Mouse (Mus musculus) midbrain, postnatal 0 days (tissue): ENCODE measurements at regions not wholly inside any gene's neighbourhood (a gene's known extent, or its start where the extent isn't known, plus 50 kb on each side); places are given as distances from the start of the nearest gene placed in this dataset.

Experiments used
- ATAC-seq: fragments of 200-750 bp; cut with Nextera tagmentation; 2 replicates; pipeline ENCODE4 v1.8.0; 2017; ENCODE audit warnings: moderate number of reproducible peaks, mild to moderate bottlenecking, moderate TSS enrichment, moderate library complexity; ENCODE audit not compliant: low FRiP score
- DNase-seq: peaks from one replicate; pipeline ENCODE4 v3.0.0-alpha.2; 2015; ENCODE audit warnings: low spot score
- H3K27ac ChIP-seq: fragments of 300-500 bp; sonication (generic); 2 replicates; pipeline ENCODE4 v1.5.1; 2014; ENCODE audit warnings: low read depth, mild to moderate bottlenecking, low read length, mixed read lengths
- H3K27me3 ChIP-seq: fragments of 300-500 bp; sonication (generic); 2 replicates; pipeline ENCODE4 v1.6.1; 2014; ENCODE audit warnings: low read length, control low read depth, mixed read lengths; ENCODE audit not compliant: insufficient read depth
- H3K36me3 ChIP-seq: fragments of 300-500 bp; sonication (generic); 2 replicates; pipeline ENCODE4 v1.6.1; 2014; ENCODE audit warnings: low read length, control low read depth, mixed read lengths; ENCODE audit not compliant: insufficient read depth
- H3K4me1 ChIP-seq: fragments of 300-500 bp; sonication (generic); 2 replicates; pipeline ENCODE4 v1.6.1; 2014; ENCODE audit warnings: mild to moderate bottlenecking, control low read depth, antibody characterized with exemption, low read length, mixed read lengths; ENCODE audit not compliant: insufficient read depth
- H3K4me2 ChIP-seq: fragments of 300-500 bp; sonication (generic); 2 replicates; pipeline ENCODE4 v1.6.1; 2014; ENCODE audit warnings: low read depth, mild to moderate bottlenecking, low read length, mixed read lengths; ENCODE audit not compliant: poor library complexity, severe bottlenecking
- H3K4me3 ChIP-seq: fragments of 300-500 bp; sonication (generic); 2 replicates; pipeline ENCODE4 v1.5.1; 2014; ENCODE audit warnings: low read depth, mild to moderate bottlenecking, low read length, moderate library complexity
- H3K9ac ChIP-seq: fragments of 300-500 bp; sonication (generic); replicated peaks from 2 replicates; pipeline ENCODE4 v1.6.1; 2014; ENCODE audit warnings: mild to moderate bottlenecking, low read length, moderate library complexity, mixed read lengths; ENCODE audit not compliant: poor library complexity, severe bottlenecking
- H3K9me3 ChIP-seq: fragments of 300-500 bp; sonication (generic); 2 replicates; pipeline ENCODE4 v1.6.1; 2016; ENCODE audit warnings: low read length, control low read depth
- CTCF ChIP-seq: IDR thresholded peaks from 2 replicates; pipeline ENCODE4 v1.5.1; 2016; ENCODE audit warnings: antibody characterized with exemption, mild to moderate bottlenecking
- WGBS: fragments of 180-500 bp; shearing (Covaris S2); extraction: QIAGEN DNeasy Blood & Tissue Kit; methylation state at CpG from one replicate; pipeline ENCODE4 v1.1.7; 2014; 5-methylcytosine and 5-hydroxymethylcytosine counted together

DNA sequence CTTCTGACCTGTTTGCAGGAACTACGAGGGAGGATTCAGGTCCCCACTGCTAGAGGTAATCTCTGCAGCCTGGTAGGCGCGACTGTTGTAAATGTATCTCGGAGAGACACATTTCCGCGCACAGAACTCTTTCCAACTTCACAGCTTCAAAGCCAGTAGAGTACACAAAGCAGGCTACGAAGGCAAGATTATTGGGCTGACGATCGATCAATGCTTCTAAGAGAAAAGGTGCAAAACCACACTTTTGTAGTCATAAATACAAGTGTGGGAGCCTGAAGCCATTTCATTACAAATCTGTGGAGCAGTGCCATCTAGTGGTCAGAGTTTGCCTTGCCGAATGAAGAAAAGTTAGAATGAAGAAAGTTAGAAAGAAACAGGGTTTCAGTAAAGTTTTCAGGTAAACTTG is 118.9 kb upstream of the Zc3h12c start:
- ATAC-seq (no peak), DNase-seq (peak; percentile 74)
- Histone ChIP-seq H3K27ac (no peak overlapping the region), H3K9me3 (no peaks in the 10 kb centered on the region), H3K4me3 (peak overlapping the region; percentile 28), H3K36me3 (no peaks in the 10 kb centered on the region), H3K27me3 (no peaks in the 10 kb centered on the region), H3K9ac (no peak overlapping the region), H3K4me2 (peak overlapping the region; percentile 52), H3K4me1 (no peaks in the 10 kb centered on the region)
- 5% methylated on average over 10 of the region's 10 CpGs for WGBS
- TF ChIP-seq CTCF: peak; percentile 92

DNA sequence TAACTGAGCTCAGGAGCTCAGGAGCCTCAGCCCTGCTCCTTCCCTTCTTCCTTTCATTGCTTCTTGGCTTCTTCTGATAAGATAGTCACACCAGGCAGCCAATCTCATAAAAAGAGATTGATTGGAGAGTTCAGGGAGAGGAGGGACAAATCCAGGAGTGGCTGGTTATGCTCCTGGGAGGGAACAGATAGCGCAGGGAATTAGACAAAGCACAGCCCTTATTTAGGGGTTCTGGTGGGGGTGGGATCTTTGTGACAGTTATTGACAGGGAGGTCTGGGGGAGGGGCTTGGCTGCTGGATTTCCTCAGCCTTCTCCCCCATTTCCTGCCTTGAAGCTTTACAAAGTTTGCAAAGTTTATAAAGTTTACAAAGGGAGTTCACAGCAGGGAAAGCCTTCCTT is 117.7 kb upstream of the Zc3h12c start:
- 48% methylated on average over 1 of the region's 1 CpGs for WGBS
- no peak for ATAC-seq
- Histone ChIP-seq H3K36me3 (no peaks in the 10 kb centered on the region), H3K9me3 (no peaks in the 10 kb centered on the region), H3K4me2 (no peak overlapping the region), H3K4me3 (no peak overlapping the region), H3K27me3 (no peaks in the 10 kb centered on the region), H3K4me1 (no peaks in the 10 kb centered on the region), H3K27ac (no peak overlapping the region), H3K9ac (no peak overlapping the region)
- DNase-seq: no peak
- no peak for TF ChIP-seq CTCF

- Histone ChIP-seq H3K4me3 (no peak overlapping the region), H3K27me3 (no peaks in the 10 kb centered on the region), H3K36me3 (no peaks in the 10 kb centered on the region), H3K9ac (no peak overlapping the region), H3K4me1 (no peaks in the 10 kb centered on the region), H3K9me3 (no peaks in the 10 kb centered on the region), H3K27ac (no peak overlapping the region), H3K4me2 (no peak overlapping the region)
- no peak for TF ChIP-seq CTCF
- WGBS: 6% methylated on average over 2 of the region's 2 CpGs
- no peak for ATAC-seq
- no peak for DNase-seq
Measured at GRCm38 (mm10) chr9:52283558-52283957, 115.2 kb upstream of the Zc3h12c start.

DNA sequence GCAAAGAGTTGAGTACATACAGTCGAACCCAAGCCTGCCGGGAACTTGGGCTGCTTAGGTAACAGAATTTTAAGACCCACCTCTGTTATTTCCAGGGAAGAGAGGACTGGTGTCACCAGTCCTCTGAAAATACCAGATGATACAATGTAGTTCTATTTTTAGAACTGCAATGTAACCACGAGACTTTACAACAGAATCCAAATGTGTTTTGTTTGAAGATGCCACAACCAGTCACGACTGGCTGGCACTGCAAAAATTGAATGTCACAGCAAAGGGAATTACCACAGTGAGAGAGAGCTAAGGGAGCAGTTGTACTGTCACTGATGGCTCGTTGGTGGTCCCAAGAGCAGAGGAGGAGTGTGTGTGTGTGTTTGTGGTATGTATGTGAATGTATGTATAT is 112.6 kb upstream of the Zc3h12c start:
- no peaks in the 10 kb centered on the region for H3K27me3 ChIP-seq
- no peak for TF ChIP-seq CTCF
- H3K36me3 ChIP-seq: no peaks in the 10 kb centered on the region
- DNase-seq: no peak
- no peak overlapping the region for H3K4me3 ChIP-seq
- 55% methylated on average over 5 of the region's 5 CpGs for WGBS
- peaks cover 3% of the 10 kb centered on the region; the same call in 1 of the 2 replicates for H3K4me1 ChIP-seq
- ATAC-seq: no peak
- no peak overlapping the region for H3K27ac ChIP-seq
- H3K4me2 ChIP-seq: no peak overlapping the region
- no peak overlapping the region for H3K9ac ChIP-seq
- no peaks in the 10 kb centered on the region for H3K9me3 ChIP-seq

DNA sequence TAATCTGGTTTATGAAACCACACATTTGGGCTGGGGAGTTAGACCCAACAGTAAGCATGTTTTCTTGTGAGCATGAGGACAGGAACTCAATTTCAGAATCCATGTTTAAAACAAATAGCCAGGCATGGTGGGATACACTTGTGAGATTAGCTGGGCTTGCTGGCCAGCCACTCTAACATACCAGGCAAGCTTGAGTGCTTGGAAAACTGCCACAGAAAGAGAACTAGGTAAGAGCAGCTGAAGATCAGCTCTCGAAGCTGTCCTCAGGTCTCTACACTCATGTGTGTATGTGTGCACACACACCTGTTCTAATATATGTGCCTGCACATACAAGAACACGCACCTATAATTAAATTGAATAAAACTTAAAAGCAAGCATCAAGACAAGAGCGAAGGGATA is 112.2 kb upstream of the Zc3h12c start:
- Histone ChIP-seq H3K27ac (no peak overlapping the region), H3K27me3 (no peaks in the 10 kb centered on the region), H3K4me1 (peaks cover 3% of the 10 kb centered on the region; the same call in 1 of the 2 replicates), H3K4me3 (no peak overlapping the region), H3K36me3 (no peaks in the 10 kb centered on the region), H3K9me3 (no peaks in the 10 kb centered on the region), H3K9ac (no peak overlapping the region), H3K4me2 (no peak overlapping the region)
- ATAC-seq: no peak
- 93% methylated on average over 3 of the region's 3 CpGs for WGBS
- no peak for TF ChIP-seq CTCF
- DNase-seq: no peak

DNA sequence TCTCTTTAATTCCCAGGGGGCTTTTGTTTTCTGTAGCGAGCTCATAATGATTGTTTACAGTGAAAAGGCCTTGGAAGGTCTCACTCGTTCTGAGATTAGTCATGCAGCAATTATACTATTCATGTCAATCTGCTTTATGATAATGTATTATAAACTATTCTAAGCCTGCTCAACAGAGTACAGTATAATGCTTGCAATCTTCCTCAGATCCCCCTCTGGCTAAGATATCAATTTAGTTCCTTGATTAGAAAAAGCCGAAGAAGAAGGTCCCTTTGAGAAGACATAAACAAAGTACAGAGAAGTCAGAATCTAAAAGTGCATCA is 110.3 kb upstream of the Zc3h12c start:
- 12% methylated on average over 3 of the region's 3 CpGs for whole genome bisulfite sequencing
- peaks cover 4% of the 10 kb centered on the region for H3K4me1 ChIP-seq
- H3K36me3 ChIP-seq: no peaks in the 10 kb centered on the region
- no peaks in the 10 kb centered on the region for H3K27me3 ChIP-seq
- H3K4me3 ChIP-seq: no peak overlapping the region
- H3K9ac ChIP-seq: no peak overlapping the region
- no peak overlapping the region for H3K4me2 ChIP-seq
- ATAC-seq (no peak), DNase-seq (no peak)
- no peak overlapping the region for H3K27ac ChIP-seq
- no peaks in the 10 kb centered on the region for H3K9me3 ChIP-seq
- no peak for TF ChIP-seq CTCF
